8 mouse cellular contexts compared by ENCODE assay signal in genomic region chr6:37441251-37442011, GRCm38 (mm10). TPM values are rescaled to one million over a fixed set of nuclear protein-coding genes. Genes with fewer than 3 reads are reported as not detected.
DNase-seq lines count a peak whose midpoint lies in the region; ATAC-seq and TF ChIP-seq lines count a peak whose summit lies in the region.

No protein-coding gene starts in this region.

- H3K4me2 ChIP-seq in kidney, embryonic 14.5 days (replicated peaks; ENCODE audit: low read depth, low read length): peak overlapping the region; percentile 67
- H3K4me2 ChIP-seq in embryonic facial prominence, embryonic 11.5 days (ENCODE audit: low read depth, low read length): peak overlapping the region; percentile 70
- peak overlapping the region; percentile 97 for H3K4me2 ChIP-seq in liver, embryonic 12.5 days
- peak overlapping the region; percentile 79 for H3K4me2 ChIP-seq in neural tube, embryonic 14.5 days (ENCODE audit: low read depth, low read length)

- H3K27ac ChIP-seq in kidney, embryonic 14.5 days (ENCODE audit: low read depth, low read length): peak overlapping the region; percentile 92
- no peak overlapping the region for H3K27ac ChIP-seq in ES-E14 (ENCODE audit: insufficient read depth, low read depth, low read length, poor library complexity, severe bottlenecking)
- H3K27ac ChIP-seq in embryonic facial prominence, embryonic 11.5 days (replicated peaks; ENCODE audit: low read depth, low read length): peak overlapping the region; percentile 71; the same call in 1 of the 2 replicates
- H3K27ac ChIP-seq in liver, embryonic 12.5 days: peak overlapping the region; percentile 70
- H3K27ac ChIP-seq in neural tube, embryonic 14.5 days (ENCODE audit: low read depth, low read length): peak overlapping the region; percentile 70

- H3K4me3 ChIP-seq in kidney, embryonic 14.5 days (ENCODE audit: low read length): peak overlapping the region; percentile 95
- peak overlapping the region; percentile 81 to 86 for H3K4me3 ChIP-seq in ES-E14 (ENCODE audit: insufficient read depth in 1 of 2, low read depth in 1 of 2, low read length in 2 of 2, poor library complexity in 1 of 2, severe bottlenecking in 1 of 2)
- peak overlapping the region; percentile 85 for H3K4me3 ChIP-seq in embryonic facial prominence, embryonic 11.5 days (ENCODE audit: low read depth, low read length)
- peak overlapping the region; percentile 82 for H3K4me3 ChIP-seq in liver, embryonic 12.5 days
- peak overlapping the region; percentile 69 for H3K4me3 ChIP-seq in neural tube, embryonic 14.5 days (ENCODE audit: low read depth, low read length)

- H3K9ac ChIP-seq in kidney, embryonic 14.5 days (ENCODE audit: low read depth, low read length): peak overlapping the region; percentile 95
- peak overlapping the region; percentile 73 for H3K9ac ChIP-seq in ES-E14 (ENCODE audit: insufficient read depth, low read depth, low read length, poor library complexity, severe bottlenecking)
- peak overlapping the region; percentile 72 for H3K9ac ChIP-seq in embryonic facial prominence, embryonic 11.5 days (replicated peaks; ENCODE audit: low read length)
- H3K9ac ChIP-seq in liver, embryonic 12.5 days: peak overlapping the region; percentile 84
- peak overlapping the region; percentile 67 for H3K9ac ChIP-seq in neural tube, embryonic 14.5 days (replicated peaks; ENCODE audit: low read depth, low read length)

- H3K9me3 ChIP-seq in kidney, embryonic 14.5 days (ENCODE audit: control insufficient read depth, low read length): peaks cover 4% of the 10 kb centered on the region; the same call in 1 of the 2 replicates
- no peaks in the 10 kb centered on the region for H3K9me3 ChIP-seq in ES-E14 (ENCODE audit: control insufficient read depth, insufficient read depth, low read depth, low read length)
- no peaks in the 10 kb centered on the region for H3K9me3 ChIP-seq in embryonic facial prominence, embryonic 11.5 days (replicated peaks; ENCODE audit: control insufficient read depth, low read length)
- no peaks in the 10 kb centered on the region for H3K9me3 ChIP-seq in liver, embryonic 12.5 days (replicated peaks)
- H3K9me3 ChIP-seq in neural tube, embryonic 14.5 days (ENCODE audit: control insufficient read depth, low read length): no peaks in the 10 kb centered on the region

- peaks cover 5% of the 10 kb centered on the region; the same call in 1 of the 2 replicates for H3K36me3 ChIP-seq in kidney, embryonic 14.5 days (ENCODE audit: control insufficient read depth, insufficient read depth, low read length)
- no peaks in the 10 kb centered on the region for H3K36me3 ChIP-seq in ES-E14 (ENCODE audit: control insufficient read depth, insufficient read depth, low read length, poor library complexity, severe bottlenecking)
- H3K36me3 ChIP-seq in embryonic facial prominence, embryonic 11.5 days (replicated peaks; ENCODE audit: control insufficient read depth, insufficient read depth, low read depth, low read length): no peaks in the 10 kb centered on the region
- no peaks in the 10 kb centered on the region for H3K36me3 ChIP-seq in liver, embryonic 12.5 days
- no peaks in the 10 kb centered on the region for H3K36me3 ChIP-seq in neural tube, embryonic 14.5 days (ENCODE audit: control insufficient read depth, insufficient read depth, low read length)

- in situ Hi-C loops in ES-E14 (cut with MboI; ENCODE audit: low sequenced_read_pairs in 2 of 2, unreplicated experiment in 2 of 2): no loop called here

- H3K4me1 ChIP-seq in kidney, embryonic 14.5 days (ENCODE audit: control insufficient read depth, insufficient read depth, low read length): peaks cover 40% of the 10 kb centered on the region
- peaks cover 8 to 10% of the 10 kb centered on the region in 2 experiments for H3K4me1 ChIP-seq in ES-E14 (ENCODE audit: control insufficient read depth in 2 of 2, insufficient read depth in 2 of 2, low read length in 2 of 2, poor library complexity in 1 of 2)
- H3K4me1 ChIP-seq in embryonic facial prominence, embryonic 11.5 days (ENCODE audit: control insufficient read depth, insufficient read depth, low read length): no peaks in the 10 kb centered on the region
- H3K4me1 ChIP-seq in liver, embryonic 12.5 days: peaks cover 15% of the 10 kb centered on the region
- no peaks in the 10 kb centered on the region; the same call in 1 of the 2 replicates for H3K4me1 ChIP-seq in neural tube, embryonic 14.5 days (ENCODE audit: control insufficient read depth, insufficient read depth, low read length)

- ATAC-seq in kidney, embryonic 14.5 days (ENCODE audit: low FRiP score, low TSS enrichment): peak; percentile 57
- ATAC-seq in embryonic facial prominence, embryonic 11.5 days (replicated peaks; ENCODE audit: insufficient number of reproducible peaks, low FRiP score, low TSS enrichment, low read depth): peak; percentile 74
- peak; percentile 34 for ATAC-seq in liver, embryonic 12.5 days
- ATAC-seq in neural tube, embryonic 14.5 days (ENCODE audit: low read depth): peak; percentile 61

- DNase-seq in kidney, postnatal 25 days: no peak
- no peak for DNase-seq in ES-E14 (ENCODE audit: low read depth, low spot score)
- peak; percentile 34 for DNase-seq in embryonic facial prominence, embryonic 11.5 days (ENCODE audit: low spot score)
- DNase-seq in heart, postnatal 14 days: peak; percentile 56 to 62
- no peak for DNase-seq in left cerebral cortex, adult 11 months (ENCODE audit: low spot score)

- intact Hi-C loops in heart, postnatal 14 days (cut with DNase I): loop anchor here (5.0 kb wide), 1 partner anchor 34 kb away; no protein-coding TSS in a partner anchor

- no peaks in the 10 kb centered on the region for H3K27me3 ChIP-seq in kidney, embryonic 14.5 days (ENCODE audit: control insufficient read depth, insufficient read depth, low read length)
- no peaks in the 10 kb centered on the region for H3K27me3 ChIP-seq in embryonic facial prominence, embryonic 11.5 days (ENCODE audit: control insufficient read depth, insufficient read depth, low read length)
- H3K27me3 ChIP-seq in liver, embryonic 12.5 days (replicated peaks): no peaks in the 10 kb centered on the region
- H3K27me3 ChIP-seq in neural tube, embryonic 14.5 days (ENCODE audit: control insufficient read depth, insufficient read depth, low read length): no peaks in the 10 kb centered on the region

- under 1% methylated on average over 40 of the region's 40 CpGs for WGBS in kidney, embryonic 14.5 days
- WGBS in embryonic facial prominence, embryonic 11.5 days: under 1% methylated on average over 40 of the region's 40 CpGs
- WGBS in liver, embryonic 12.5 days (ENCODE audit: insufficient replicate concordance): 1% methylated on average over 40 of the region's 40 CpGs
- WGBS in neural tube, embryonic 14.5 days: 1% methylated on average over 40 of the region's 40 CpGs

TF ChIP-seq in ES-E14, 5 proteins besides CTCF, POLR2A, EP300 and RAD21:
- TF ChIP-seq CHD2 (IDR thresholded peaks at IDR 0.05; ENCODE audit: low read depth, low read length) (no peak), ZC3H11A (IDR thresholded peaks at IDR 0.05; ENCODE audit: borderline replicate concordance, low read depth, low read length) (no peak), HCFC1 (IDR thresholded peaks at IDR 0.05; ENCODE audit: borderline replicate concordance, insufficient read depth, low read length) (no peak), MAFK (IDR thresholded peaks at IDR 0.05; ENCODE audit: insufficient read depth, low read depth, low read length) (no peak)

RNA-seq across cellular contexts. Expression of gene Creb3l2, which starts 0.5 kb away (rescaled TPM):
- polyA plus RNA-seq in kidney, embryonic 14.5 days (2014; fragmentation: Nextera tagmentation; extraction: Ambion mirVana): 21.3 and 34.2 TPM in 2 replicates
- 5.2 and 5.8 TPM in 2 replicates for total RNA-seq in ES-E14 (2012; rRNA removed)
- polyA plus RNA-seq in embryonic facial prominence, embryonic 11.5 days (2014; fragmentation: Nextera tagmentation; extraction: Ambion mirVana): 16.3 TPM in 2 replicates
- 10 to 100 TPM; 27.4 to 29.5 TPM for total RNA-seq in heart, postnatal 14 days (2021)
- 5.0 and 5.1 TPM in 2 replicates for polyA plus RNA-seq in liver, embryonic 12.5 days (2016; fragmentation: Nextera tagmentation; extraction: Ambion mirVana)
- 2.3 and 5.4 TPM in 2 replicates for polyA plus RNA-seq in neural tube, embryonic 14.5 days (2014; fragmentation: Nextera tagmentation; extraction: Ambion mirVana)

Comparison
In these comparisons a context has a peak if more than half of its experiments do, and no peak if none do; other contexts are left out.
1. DNase-seq: peak in embryonic facial prominence, embryonic 11.5 days (single experiment) and heart, postnatal 14 days (2 of 2); none in kidney, postnatal 25 days (0 of 2), ES-E14 (single experiment) and left cerebral cortex, adult 11 months (single experiment).
2. Peak in every context shown above with its lines, with median percentiles within 50 percentile points of each other: ATAC-seq, H3K4me2 ChIP-seq, H3K4me3 ChIP-seq and H3K9ac ChIP-seq.